Mouse (Mus musculus) lung, adult 18-20 months (tissue): ENCODE measurements around the gene 6720489N17Rik.
"Not testable (repeated sequence)": the region's sequence is repeated elsewhere in the genome, so short reads cannot be mapped to it uniquely, and the experiment has no call there.

ENCODE experiments used
- DNase-seq, 2 experiments: peaks; one replicate each; pipeline ENCODE4 v3.0.0; 2022; ENCODE audit warnings: mixed read lengths in 2 of 2

Gene 6720489N17Rik

GRCm38 (mm10) chr13:62623577-62624276, at the start of gene 6720489N17Rik:
6720489N17Rik (minus strand) TSS chr13:62624182.
- DNase-seq = peak; percentile 87

- no peak for DNase-seq
Observed at GRCm38 (mm10) chr13:62653369-62653743, 29.4 kb upstream of the 6720489N17Rik start.

- peak; percentile 78 to 86 for DNase-seq
Observed at GRCm38 (mm10) chr13:62652681-62653368, 28.8 kb upstream of the 6720489N17Rik start.

- DNase-seq = peak in 1 of 2 experiments; percentile 2
Observed at GRCm38 (mm10) chr13:62627071-62627470, 3.1 kb upstream of the 6720489N17Rik start.

- not testable (repeated sequence) for DNase-seq
Observed at GRCm38 (mm10) chr13:62624277-62624665, 289 bp upstream of the 6720489N17Rik start.

GRCm38 (mm10) chr13:62617449-62617848, 6.5 kb downstream of the 6720489N17Rik start:
- DNase-seq = not testable (repeated sequence)

- not testable (repeated sequence) for DNase-seq
Observed at GRCm38 (mm10) chr13:62571099-62571498, 52.9 kb downstream of the 6720489N17Rik start, which contains the start of gene Zfp934. Zfp934 (minus strand) TSS chr13:62571199.

- peak in 1 of 2 experiments; percentile 2 for DNase-seq
Observed at GRCm38 (mm10) chr13:62561696-62562095, 62.3 kb downstream of the 6720489N17Rik start.

- peak; percentile 80 to 81 for DNase-seq
Observed at GRCm38 (mm10) chr13:62558189-62559110, 65.5 kb downstream of the 6720489N17Rik start, which contains the start of gene Zfp935. Zfp935 (minus strand) TSS chr13:62558511.
